Mouse (Mus musculus) left cerebral cortex, adult 6 months (tissue): ENCODE measurements around the gene Vmn1r20. TPM values are rescaled to one million over a fixed set of nuclear protein-coding genes. Genes with fewer than 3 reads are reported as not detected.

Experiments used
- long read RNA-seq, 2 experiments: library from polyadenylated mRNA; unstranded; transcript quantifications; one replicate each; pipeline ENCODE4 v2.0.0; 2019 to 2020
- polyA plus RNA-seq: library from polyadenylated mRNA; unstranded; fragments of <200 nt; fragmentation: Nextera tagmentation; gene quantifications from 2 replicates; pipeline ENCODE4 v1.2.3, GENCODE M21; 2021

Gene Vmn1r20
- polyA plus RNA-seq: not detected in 2 replicates
- long read RNA-seq, experiment 1: 0 reads
- long read RNA-seq, experiment 2: 0 reads

DNA sequence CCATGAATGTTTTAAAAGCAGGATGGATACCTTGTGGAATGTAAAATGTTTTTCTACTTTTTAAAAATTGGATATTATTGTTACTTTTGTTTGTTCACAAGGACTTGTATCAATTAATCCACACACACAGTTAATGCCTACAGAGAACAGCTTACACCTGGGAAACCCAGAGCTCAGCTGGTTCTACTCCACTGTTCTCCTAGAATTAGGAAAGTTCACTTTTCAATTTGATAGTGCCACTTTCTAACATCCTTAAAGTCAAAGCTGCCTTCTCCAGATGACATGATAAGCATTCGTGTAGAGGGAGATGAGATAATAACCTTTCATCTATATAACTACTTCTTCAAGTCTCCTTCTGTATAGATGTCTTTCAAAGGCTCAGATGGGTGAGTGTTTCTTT is at the start of gene Vmn1r20:
Vmn1r20 (plus strand) TSS at position 301 of the 400 bp plus-strand sequence.

GRCm38 (mm10) chr6:57395683-57396082 is 33.0 kb upstream of the Vmn1r20 start, which contains the start of gene Vmn1r18:
Gene Vmn1r18 (minus strand): TSS chr6:57395783.

DNA sequence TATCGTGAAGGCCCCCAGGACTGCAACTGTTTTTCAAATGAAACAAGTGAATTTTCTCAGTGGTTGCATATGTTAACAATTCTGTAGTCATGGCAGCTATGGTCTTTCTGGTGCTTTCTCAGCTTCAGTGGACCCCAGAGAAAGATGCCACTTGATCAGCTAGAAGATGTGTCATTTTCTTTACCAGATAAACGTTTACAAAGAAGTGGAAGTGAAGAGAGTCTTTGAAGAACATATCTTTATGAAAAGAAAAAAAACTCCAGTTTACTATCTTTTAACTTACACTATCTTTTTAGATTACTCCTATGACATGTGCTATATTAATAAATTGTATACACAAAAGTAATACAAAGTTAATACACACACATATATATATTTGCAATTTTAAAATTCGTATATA is 25.2 kb upstream of the Vmn1r20 start, which contains the start of gene Vmn1r19:
Vmn1r19 (plus strand) TSS at position 301 of the 400 bp plus-strand sequence.

Other genes starting within 250 kb of the Vmn1r20 start
- not detected in 2 replicates for gene Vmn1r13, start 225.6 kb upstream of the Vmn1r20 start, polyA plus RNA-seq
- gene Vmn1r14, start 197.2 kb upstream of the Vmn1r20 start, polyA plus RNA-seq: not detected in 2 replicates
- gene Vmn1r15, start 171.0 kb upstream of the Vmn1r20 start, polyA plus RNA-seq: not detected in 2 replicates
- gene Vmn1r16, start 99.4 kb upstream of the Vmn1r20 start, polyA plus RNA-seq: not detected in 2 replicates
- not detected in 2 replicates for gene Vmn1r17, start 65.2 kb upstream of the Vmn1r20 start, polyA plus RNA-seq
- not detected in 2 replicates for gene Vmn1r18, start 33.1 kb upstream of the Vmn1r20 start, polyA plus RNA-seq
- not detected in 2 replicates for gene Vmn1r19, start 25.1 kb upstream of the Vmn1r20 start, polyA plus RNA-seq
- 27.0 and 32.1 TPM in 2 replicates for gene Ppm1k, start 106.5 kb downstream of the Vmn1r20 start, polyA plus RNA-seq
- gene Herc6, start 152.1 kb downstream of the Vmn1r20 start, polyA plus RNA-seq: 2.7 and 4.8 TPM in 2 replicates